Mouse (Mus musculus): Measurements from ENCODE around the gene Ankrd53. TPM values are rescaled to one million over a fixed set of nuclear protein-coding genes. Genes with fewer than 3 reads are reported as not detected.

The Ankrd53 gene
- polyA plus RNA-seq, 1 experiment from 2014 or later, result not detected

DNA sequence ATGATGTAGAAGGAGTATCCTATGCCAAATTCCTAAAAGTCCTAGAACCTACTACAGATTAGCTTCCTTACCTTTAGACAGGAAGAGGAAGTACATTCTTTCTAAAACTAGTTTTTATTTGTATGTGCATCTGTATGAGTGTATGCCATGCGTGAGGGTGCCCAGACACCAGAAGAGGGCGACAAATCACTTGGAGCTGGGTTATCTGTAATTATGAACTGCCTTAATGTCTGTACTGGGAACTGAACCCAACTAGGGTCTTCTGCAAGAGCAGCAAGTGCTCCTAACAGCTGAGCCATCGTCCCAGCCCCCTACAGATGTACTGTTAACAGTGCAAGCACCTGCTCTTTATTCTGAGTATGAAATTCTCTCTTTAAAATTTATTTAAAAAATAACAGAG is 53.4 kb downstream of the Ankrd53 start:
- 0 out of 2 replicates have a peak, but pooled peaks cover 3% of the 10 kb centered on the region for H3K9me3 ChIP-seq (ENCODE audit: low read length)
- no peaks in the 10 kb centered on the region for H3K4me1 ChIP-seq (ENCODE audit: insufficient read depth)
- DNase-seq (no peak), ATAC-seq (no peak)
- H3K36me3 ChIP-seq (replicated peaks; ENCODE audit: insufficient read depth, low read length), result peaks cover 7% of the 10 kb centered on the region; the same call in 1 of the 2 replicates
- no peak overlapping the region for H3K9ac ChIP-seq (replicated peaks)
- no peak overlapping the region for H3K4me3 ChIP-seq (ENCODE audit: low read depth, low read length)
- H3K27ac ChIP-seq (ENCODE audit: low read depth), result no peak overlapping the region
- no peak for TF ChIP-seq EP300 (IDR thresholded peaks at IDR 0.05; ENCODE audit: low read depth)
- no peaks in the 10 kb centered on the region for H3K27me3 ChIP-seq (ENCODE audit: insufficient read depth, low read length)
- WGBS (ENCODE audit: insufficient replicate concordance), result 84% methylated on average over 3 of the region's 3 CpGs
- no peak overlapping the region for H3K4me2 ChIP-seq (ENCODE audit: low read depth, low read length)

Other genes starting within 250 kb of the Ankrd53 start
- gene Actg2, start 226.4 kb upstream of the Ankrd53 start, polyA plus RNA-seq (2015; fragmentation: Nextera tagmentation; extraction: Ambion mirVana), result 2.1 and 2.6 TPM in 2 replicates
- gene Stambp, start 189.9 kb upstream of the Ankrd53 start, polyA plus RNA-seq (2015; fragmentation: Nextera tagmentation; extraction: Ambion mirVana), result 8.6 and 9.1 TPM in 2 replicates
- 72.5 and 75.0 TPM in 2 replicates for gene Clec4f, start 106.5 kb upstream of the Ankrd53 start, polyA plus RNA-seq (2015; fragmentation: Nextera tagmentation; extraction: Ambion mirVana)
- gene Cd207, start 84.8 kb upstream of the Ankrd53 start, polyA plus RNA-seq (2015; fragmentation: Nextera tagmentation; extraction: Ambion mirVana), result 1.3 and 1.6 TPM in 2 replicates
- not detected in 2 replicates for gene Vax2, start 51.4 kb upstream of the Ankrd53 start, polyA plus RNA-seq (2015; fragmentation: Nextera tagmentation; extraction: Ambion mirVana)
- not detected in 2 replicates for gene Atp6v1b1, start 19.7 kb upstream of the Ankrd53 start, polyA plus RNA-seq (2015; fragmentation: Nextera tagmentation; extraction: Ambion mirVana)
- 68.3 and 74.9 TPM in 2 replicates for gene Tex261, start 13.2 kb downstream of the Ankrd53 start, polyA plus RNA-seq (2015; fragmentation: Nextera tagmentation; extraction: Ambion mirVana)
- gene Nagk, start 32.3 kb downstream of the Ankrd53 start, polyA plus RNA-seq (2015; fragmentation: Nextera tagmentation; extraction: Ambion mirVana), result 20.4 and 20.9 TPM in 2 replicates
- gene Paip2b, start 69.1 kb downstream of the Ankrd53 start, polyA plus RNA-seq (2015; fragmentation: Nextera tagmentation; extraction: Ambion mirVana), result 2.9 and 3.7 TPM in 2 replicates
- 12.0 and 12.5 TPM in 2 replicates for gene Zfp638, start 104.5 kb downstream of the Ankrd53 start, polyA plus RNA-seq (2015; fragmentation: Nextera tagmentation; extraction: Ambion mirVana)
- 2.0 and 2.7 TPM in 2 replicates for gene Dysf, start 245.9 kb downstream of the Ankrd53 start, polyA plus RNA-seq (2015; fragmentation: Nextera tagmentation; extraction: Ambion mirVana)

Measured in liver, postnatal 0 days (tissue).